Mouse (Mus musculus) forebrain, embryonic 11.5 days (tissue): ENCODE results near the gene Depp1. TPM values are rescaled to one million over a fixed set of nuclear protein-coding genes. Genes with fewer than 3 reads are reported as not detected.
"Not testable (repeated sequence)": the region's sequence is repeated elsewhere in the genome, so short reads cannot be mapped to it uniquely, and the experiment has no call there.

Experiments
- ATAC-seq: fragments of 200-750 bp; cut with Nextera tagmentation; replicated peaks from 2 replicates; pipeline ENCODE4 v1.8.0; 2017; ENCODE audit warnings: moderate TSS enrichment; ENCODE audit not compliant: low FRiP score
- DNase-seq: peaks from one replicate; pipeline ENCODE4 v3.0.0-alpha.2; 2017; ENCODE audit warnings: low spot score
- H3K27ac ChIP-seq: fragments of 300-500 bp; sonication (generic); 2 replicates; pipeline ENCODE4 v1.5.1; 2014; ENCODE audit warnings: low read depth, low read length
- H3K27me3 ChIP-seq: fragments of 300-500 bp; sonication (generic); 2 replicates; pipeline ENCODE4 v1.6.1; 2014; ENCODE audit warnings: mild to moderate bottlenecking, low read length, mixed read lengths; ENCODE audit not compliant: control insufficient read depth, insufficient read depth
- H3K36me3 ChIP-seq: fragments of 300-500 bp; sonication (generic); 2 replicates; pipeline ENCODE4 v1.6.1; 2014; ENCODE audit warnings: mild to moderate bottlenecking, low read length, moderate library complexity, mixed read lengths; ENCODE audit not compliant: control insufficient read depth, insufficient read depth
- H3K4me1 ChIP-seq: fragments of 300-500 bp; sonication (generic); replicated peaks from 2 replicates; pipeline ENCODE4 v1.6.1; 2014; ENCODE audit warnings: low read length, mixed read lengths; ENCODE audit not compliant: control insufficient read depth, insufficient read depth
- H3K4me2 ChIP-seq: fragments of 300-500 bp; sonication (generic); 2 replicates; pipeline ENCODE4 v1.6.1; 2014; ENCODE audit warnings: low read depth, mild to moderate bottlenecking, low read length, moderate library complexity, mixed read lengths; ENCODE audit not compliant: severe bottlenecking
- H3K4me3 ChIP-seq: fragments of 300-500 bp; sonication (generic); 2 replicates; pipeline ENCODE4 v1.5.1; 2014; ENCODE audit warnings: low read depth, low read length
- H3K9ac ChIP-seq: fragments of 300-500 bp; sonication (generic); 2 replicates; pipeline ENCODE4 v1.6.1; 2014; ENCODE audit warnings: low read length
- H3K9me3 ChIP-seq: fragments of 300-500 bp; sonication (generic); 2 replicates; pipeline ENCODE4 v1.6.1; 2016; ENCODE audit warnings: low read length, mixed read lengths; ENCODE audit not compliant: control insufficient read depth
- WGBS: fragments of 180-500 bp; shearing (Covaris S2); extraction: QIAGEN DNeasy Blood & Tissue Kit; methylation state at CpG from one replicate; pipeline ENCODE4 v1.1.7; 2014; 5-methylcytosine and 5-hydroxymethylcytosine counted together
- polyA plus RNA-seq: library from polyadenylated mRNA; unstranded; fragments of >200 nt; fragmentation: Nextera tagmentation; extraction: Ambion mirVana; gene quantifications from 2 replicates; pipeline ENCODE4 v1.2.1, GENCODE M21; 2014

Depp1 gene
- 3.9 and 5.0 TPM in 2 replicates for polyA plus RNA-seq

- no peak within 1 kb of the TSS for H3K4me2 ChIP-seq
- WGBS = 86% methylated on average over 6 of the region's 6 CpGs
- ATAC-seq = no peak
- no peak within 1 kb of the TSS for H3K9ac ChIP-seq
- H3K4me1 ChIP-seq = no peaks in the 10 kb centered on the region
- DNase-seq = no peak
- no peak within 1 kb of the TSS for H3K4me3 ChIP-seq
- no peaks in the 10 kb centered on the region for H3K9me3 ChIP-seq
- H3K36me3 ChIP-seq = no peaks in the 10 kb centered on the region
- H3K27me3 ChIP-seq = no peaks in the 10 kb centered on the region
- no peak within 1 kb of the TSS for H3K27ac ChIP-seq
Measured at GRCm38 (mm10) chr6:116650406-116650805, at the start of gene Depp1. Depp1 (plus strand) TSS chr6:116650609.

GRCm38 (mm10) chr6:116600969-116601368 lies 49.4 kb upstream of the Depp1 start:
- not testable (repeated sequence) for H3K36me3 ChIP-seq, H3K9me3 ChIP-seq, H3K27ac ChIP-seq, DNase-seq, H3K4me1 ChIP-seq, H3K4me2 ChIP-seq, H3K27me3 ChIP-seq, ATAC-seq, H3K4me3 ChIP-seq, H3K9ac ChIP-seq

- no peak for ATAC-seq
- H3K27ac ChIP-seq = no peak overlapping the region
- 52% methylated on average over 4 of the region's 4 CpGs for WGBS
Measured at GRCm38 (mm10) chr6:116607230-116607629, 43.2 kb upstream of the Depp1 start.

GRCm38 (mm10) chr6:116615719-116616118 lies 34.7 kb upstream of the Depp1 start:
- no peak overlapping the region for H3K4me3 ChIP-seq
- 87% methylated on average over 2 of the region's 2 CpGs for WGBS
- no peaks in the 10 kb centered on the region for H3K4me1 ChIP-seq
- H3K4me2 ChIP-seq = no peak overlapping the region
- no peak for ATAC-seq
- no peak overlapping the region for H3K9ac ChIP-seq
- H3K27me3 ChIP-seq = no peaks in the 10 kb centered on the region
- no peaks in the 10 kb centered on the region for H3K36me3 ChIP-seq
- DNase-seq = no peak
- H3K27ac ChIP-seq = no peak overlapping the region
- no peaks in the 10 kb centered on the region for H3K9me3 ChIP-seq

More at GRCm38 (mm10) chr6:116607230-116607629, 43.2 kb upstream of the Depp1 start:
- Histone ChIP-seq H3K27me3 (no peaks in the 10 kb centered on the region), H3K9ac (no peak overlapping the region), H3K4me3 (no peak overlapping the region), H3K9me3 (no peaks in the 10 kb centered on the region), H3K4me1 (no peaks in the 10 kb centered on the region), H3K4me2 (no peak overlapping the region), H3K36me3 (no peaks in the 10 kb centered on the region)
- no peak for DNase-seq

- H3K4me2 ChIP-seq = no peak overlapping the region
- H3K4me1 ChIP-seq = no peaks in the 10 kb centered on the region
- H3K27ac ChIP-seq = no peak overlapping the region
- H3K4me3 ChIP-seq = no peak overlapping the region
- no peaks in the 10 kb centered on the region for H3K9me3 ChIP-seq
- no peak for DNase-seq
- no peaks in the 10 kb centered on the region for H3K27me3 ChIP-seq
- no peak overlapping the region for H3K9ac ChIP-seq
- ATAC-seq = no peak
- H3K36me3 ChIP-seq = no peaks in the 10 kb centered on the region
Measured at GRCm38 (mm10) chr6:116618073-116618472, 32.3 kb upstream of the Depp1 start.

GRCm38 (mm10) chr6:116621318-116622023 lies 28.9 kb upstream of the Depp1 start:
- Histone ChIP-seq H3K9ac (no peak overlapping the region), H3K36me3 (peaks cover 6% of the 10 kb centered on the region; the same call in 1 of the 2 replicates), H3K9me3 (no peaks in the 10 kb centered on the region), H3K27ac (no peak overlapping the region), H3K4me1 (no peaks in the 10 kb centered on the region; the same call in 1 of the 2 replicates), H3K4me2 (no peak overlapping the region), H3K27me3 (no peaks in the 10 kb centered on the region), H3K4me3 (no peak overlapping the region)
- DNase-seq (no peak), ATAC-seq (no peak)
- 77% methylated on average over 8 of the region's 8 CpGs for WGBS

- not testable (repeated sequence) for H3K9ac ChIP-seq, H3K4me2 ChIP-seq, ATAC-seq, H3K27ac ChIP-seq, H3K4me1 ChIP-seq, H3K36me3 ChIP-seq, H3K9me3 ChIP-seq, H3K27me3 ChIP-seq, DNase-seq, H3K4me3 ChIP-seq
- 97% methylated on average over 9 of the region's 9 CpGs for WGBS
Measured at GRCm38 (mm10) chr6:116626417-116626816, 24.0 kb upstream of the Depp1 start.

- no peaks in the 10 kb centered on the region for H3K9me3 ChIP-seq
- no peak; the same call in 1 of the 2 replicates for ATAC-seq
- peak overlapping the region; percentile 63 for H3K4me2 ChIP-seq
- H3K27me3 ChIP-seq = no peaks in the 10 kb centered on the region
- peaks cover 8% of the 10 kb centered on the region; the same call in 1 of the 2 replicates for H3K36me3 ChIP-seq
- peak overlapping the region; percentile 87 for H3K4me3 ChIP-seq
- peak overlapping the region; percentile 100 for H3K9ac ChIP-seq
- H3K4me1 ChIP-seq = no peaks in the 10 kb centered on the region; the same call in 1 of the 2 replicates
- H3K27ac ChIP-seq = peak overlapping the region; percentile 84
- DNase-seq = no peak
- 20% methylated on average over 9 of the region's 9 CpGs for WGBS
Measured at GRCm38 (mm10) chr6:116628095-116628494, 22.3 kb upstream of the Depp1 start.
